Mouse (Mus musculus): ENCODE results near the gene Col25a1.

Gene Col25a1

DNA sequence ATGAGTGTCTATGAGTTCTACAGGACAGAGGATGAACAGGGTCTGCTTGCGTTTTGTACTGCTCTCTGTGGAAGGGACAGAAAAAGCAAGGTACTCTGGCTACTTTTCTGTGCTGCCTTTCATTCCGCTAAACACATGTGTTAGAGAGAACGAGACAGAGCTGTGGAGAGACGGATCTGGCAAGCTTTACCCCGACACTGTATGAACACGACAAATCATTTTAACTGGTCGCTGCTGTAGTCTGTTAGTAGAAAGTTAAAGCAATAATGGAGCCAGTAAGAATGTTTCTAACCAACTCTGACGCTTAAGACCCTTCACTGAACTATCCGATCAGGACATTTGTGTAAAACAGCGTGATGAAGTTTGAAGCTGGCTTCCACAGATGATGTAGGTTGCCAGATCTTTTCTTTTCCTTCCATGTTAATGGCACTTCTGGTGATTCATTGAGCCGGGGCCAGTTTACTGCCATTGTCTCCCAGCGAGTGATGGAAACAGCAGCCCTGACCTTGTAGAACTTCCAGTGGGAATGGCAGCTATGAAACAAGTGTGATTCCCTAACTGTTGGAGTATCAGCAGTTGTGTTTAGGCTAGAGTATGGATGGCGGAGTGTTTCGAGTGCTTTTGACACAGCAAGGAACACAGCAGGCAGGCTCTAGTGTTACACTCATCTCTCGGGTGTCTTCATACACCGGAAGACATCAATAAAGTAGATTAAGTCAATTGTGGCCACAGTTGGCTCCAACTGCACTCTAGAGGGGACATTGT is 437.2 kb downstream of the Col25a1 start:
- no peak for DNase-seq (ENCODE audit: low read depth, low spot score)

DNA sequence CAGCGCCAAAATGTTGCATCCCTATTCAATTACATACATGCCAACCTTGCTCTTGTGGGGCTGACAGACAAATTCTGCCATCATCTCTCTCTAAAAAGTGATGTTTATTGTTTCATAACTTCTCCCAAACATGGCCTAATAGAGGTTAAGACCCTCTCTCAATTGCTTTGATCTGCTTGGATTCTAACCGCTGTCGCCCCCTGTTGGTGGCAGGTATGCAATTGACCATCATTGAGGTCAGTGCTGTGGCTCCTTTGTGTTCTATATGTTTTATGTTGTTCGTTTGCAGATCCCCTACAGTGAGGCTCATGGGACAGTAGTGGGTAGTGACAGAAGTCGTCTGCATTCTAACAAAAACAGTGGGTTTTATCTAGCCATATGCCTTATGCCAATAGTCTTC is 441.9 kb downstream of the Col25a1 start:
- DNase-seq (ENCODE audit: low read depth, low spot score): peak; percentile 7

DNA sequence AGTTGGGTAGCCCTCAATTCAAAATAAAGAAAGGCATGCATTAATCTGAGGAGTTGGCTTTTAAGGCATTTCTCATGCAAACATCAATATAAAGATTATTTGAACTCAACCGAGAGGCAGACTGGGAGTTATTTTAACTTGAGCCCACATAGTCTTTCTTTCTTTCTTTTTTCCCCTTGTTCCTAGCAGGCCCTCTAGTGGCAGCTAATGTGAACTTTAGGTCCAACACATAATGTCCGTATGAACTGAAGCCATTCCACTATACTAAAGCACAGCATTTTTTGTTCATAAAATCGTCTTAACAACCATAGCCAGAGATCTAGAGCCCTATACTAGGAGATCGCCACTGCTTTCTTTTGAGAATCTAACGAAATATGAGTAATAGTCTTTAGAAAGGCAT is 443.4 kb downstream of the Col25a1 start:
- DNase-seq (ENCODE audit: low read depth, low spot score): peak; percentile 14

DNA sequence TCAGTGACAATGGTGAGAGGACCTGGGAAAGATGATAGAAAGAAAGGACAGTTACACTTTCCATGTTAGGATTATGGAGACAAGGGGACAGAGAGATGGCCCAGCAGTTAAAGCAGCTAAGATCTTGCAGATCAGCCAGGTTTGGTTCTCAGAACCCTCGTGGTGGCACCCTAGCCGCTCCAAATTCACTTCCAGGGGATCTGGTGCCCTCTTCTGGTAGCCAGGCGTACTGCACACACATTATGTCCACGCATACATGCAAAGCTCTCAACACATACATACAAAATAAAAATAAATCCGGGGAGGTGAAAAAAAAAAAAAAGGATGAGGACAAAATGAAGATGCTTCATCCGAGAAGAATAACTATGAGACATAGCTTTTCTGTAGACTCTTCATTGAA is 445.4 kb downstream of the Col25a1 start:
- DNase-seq (ENCODE audit: low read depth, low spot score): peak; percentile 23

DNA sequence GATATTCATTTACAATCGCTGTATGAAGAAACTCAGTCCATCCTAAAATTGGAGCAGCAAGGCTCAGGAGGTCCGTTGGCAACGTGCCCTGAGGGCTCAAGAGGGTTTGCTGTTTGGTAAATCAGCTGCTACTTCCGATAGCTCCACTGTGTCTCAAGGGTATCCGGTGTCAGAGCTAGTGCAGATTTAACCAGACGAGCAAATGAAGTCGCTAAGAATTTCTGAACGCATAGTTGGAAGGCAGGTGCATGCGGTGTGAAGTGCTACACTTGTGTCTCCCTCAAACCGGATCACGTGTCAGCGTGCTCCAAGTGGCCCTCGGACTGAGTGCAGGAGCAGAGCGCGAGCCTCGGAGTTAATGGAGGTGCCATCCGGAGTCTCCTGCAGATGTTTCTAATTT is 448.2 kb downstream of the Col25a1 start:
- no peak for DNase-seq (ENCODE audit: low read depth, low spot score)

DNA sequence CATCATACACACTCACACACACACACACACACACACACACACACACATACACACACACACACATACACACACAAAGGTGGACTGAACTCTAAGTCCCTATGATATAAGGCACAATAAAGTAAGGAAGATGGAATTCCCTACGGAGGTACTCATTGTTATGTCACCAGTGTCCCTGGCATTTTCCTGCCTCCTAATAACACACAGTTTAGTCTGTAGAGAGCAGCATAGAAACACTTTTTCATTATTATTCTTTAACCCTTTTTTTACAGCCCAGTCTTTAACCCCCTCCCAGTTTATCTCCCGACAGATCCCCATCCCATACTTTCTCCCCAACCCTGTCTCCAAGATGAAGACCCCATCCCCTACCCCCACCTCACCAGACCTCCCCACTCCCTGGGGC is 450.3 kb downstream of the Col25a1 start:
- no peak for DNase-seq (ENCODE audit: low read depth, low spot score)

DNA sequence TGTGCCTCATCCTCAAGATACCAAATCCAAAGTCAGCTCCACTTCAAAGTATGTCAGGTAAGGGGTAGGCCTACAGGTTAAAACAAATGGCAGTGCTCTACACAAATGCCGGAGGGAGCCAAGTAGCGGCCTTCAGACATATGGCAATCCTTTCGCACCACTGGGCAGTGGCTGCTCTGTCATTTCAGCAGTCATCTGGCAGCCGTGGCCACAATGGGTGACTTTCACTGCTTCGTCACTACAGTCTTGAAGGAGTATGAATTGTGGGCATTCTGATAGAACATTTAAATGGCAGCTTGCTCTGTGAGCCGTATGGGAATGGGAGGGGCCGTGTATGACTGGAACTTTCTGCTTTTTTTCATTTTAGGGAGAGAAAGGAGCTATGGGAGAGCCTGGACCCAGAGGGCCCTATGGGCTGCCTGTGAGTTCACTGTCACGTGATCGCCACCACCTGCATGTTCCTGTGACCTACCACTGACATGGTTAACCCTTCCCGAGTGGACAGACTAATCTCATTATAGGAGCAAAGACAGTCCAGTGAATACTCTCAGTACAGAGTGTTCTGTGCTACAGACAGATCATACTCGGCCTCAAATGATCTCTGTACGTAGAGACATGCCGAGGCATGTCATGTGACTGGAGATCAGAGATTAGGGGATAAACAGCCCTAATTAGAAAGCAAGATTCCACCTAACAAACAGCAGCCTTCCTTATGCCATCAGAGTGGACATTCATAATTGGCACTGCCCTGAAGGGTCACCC is 451.8 kb downstream of the Col25a1 start:
- DNase-seq (ENCODE audit: low read depth, low spot score): no peak

DNA sequence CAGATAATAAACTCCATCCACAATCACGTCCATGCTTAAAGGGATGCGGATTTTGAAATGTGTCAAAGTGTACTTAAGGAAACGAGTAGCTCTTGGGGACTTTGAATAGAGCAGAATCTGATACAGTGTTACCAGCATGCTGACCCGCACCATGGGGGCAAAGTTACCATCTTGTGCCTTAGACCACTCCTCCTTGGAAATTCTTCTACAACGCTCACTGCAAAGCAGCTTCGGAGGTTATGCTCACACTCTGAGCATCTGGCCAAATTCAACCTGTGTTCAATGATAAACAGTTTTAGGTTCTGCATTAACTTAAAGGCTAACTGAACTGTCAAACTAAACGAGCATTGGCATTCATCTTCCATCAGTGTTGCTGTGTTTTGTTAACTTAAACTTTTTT is 452.7 kb downstream of the Col25a1 start:
- no peak for DNase-seq (ENCODE audit: low read depth, low spot score)

DNA sequence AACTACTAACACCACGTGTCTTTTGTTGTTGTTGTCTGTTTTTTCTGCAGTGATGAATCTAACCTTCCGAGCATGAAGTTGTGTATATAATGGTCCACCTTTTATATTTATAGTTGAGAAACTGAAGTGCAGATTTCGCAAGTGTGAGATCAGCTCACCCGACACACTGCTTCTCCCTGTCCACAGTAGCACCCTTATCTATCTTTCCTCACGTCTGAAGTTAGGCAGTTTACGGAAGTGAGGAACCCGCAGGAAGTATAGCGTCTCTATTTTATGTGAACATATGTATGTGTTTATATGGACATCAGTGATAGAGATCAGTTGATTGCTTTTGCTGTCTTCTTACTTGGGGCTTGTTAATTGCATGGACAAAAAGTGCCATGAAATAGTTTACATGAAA is 463.7 kb downstream of the Col25a1 start:
- no peak for DNase-seq (ENCODE audit: low read depth, low spot score)

DNA sequence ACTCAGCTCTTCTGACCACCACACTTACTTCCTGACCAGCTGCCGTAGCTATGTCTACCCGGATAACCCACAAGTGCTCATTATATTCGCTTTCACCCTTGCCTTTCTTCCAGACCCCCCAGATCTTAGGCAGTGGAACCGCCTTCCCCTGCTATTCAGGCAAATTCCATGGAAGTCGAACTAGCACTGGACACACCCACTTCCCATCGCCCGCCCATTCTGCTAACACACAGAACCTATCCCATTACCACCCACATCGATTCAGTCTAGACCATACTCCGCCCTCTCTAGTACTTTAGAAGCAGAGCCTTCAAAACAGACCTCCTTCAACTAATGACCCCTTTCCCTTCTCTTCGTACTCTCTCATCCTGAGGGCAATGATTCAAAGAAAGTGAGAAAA is 470.2 kb downstream of the Col25a1 start:
- no peak for DNase-seq (ENCODE audit: low read depth, low spot score)

DNA sequence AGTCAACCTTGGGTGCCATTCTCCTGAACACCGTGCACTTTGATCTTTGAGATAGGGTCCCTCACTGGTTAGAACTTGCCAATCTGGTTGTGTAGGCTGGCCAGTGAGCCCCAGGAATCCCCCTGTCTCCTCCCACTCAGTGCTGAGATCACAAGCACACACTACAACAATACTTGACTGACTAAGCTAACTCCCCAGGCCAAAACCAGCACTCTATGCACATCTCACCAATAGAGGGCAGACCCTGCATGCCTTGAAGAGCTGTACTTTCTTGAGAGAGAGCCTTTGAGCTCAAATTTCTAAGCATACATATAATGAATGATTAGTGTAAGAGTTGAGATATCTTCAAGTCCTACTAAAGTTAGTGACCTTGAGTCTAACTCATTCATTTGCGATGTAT is 476.6 kb downstream of the Col25a1 start:
- DNase-seq (ENCODE audit: low read depth, low spot score): peak; percentile 20

DNA sequence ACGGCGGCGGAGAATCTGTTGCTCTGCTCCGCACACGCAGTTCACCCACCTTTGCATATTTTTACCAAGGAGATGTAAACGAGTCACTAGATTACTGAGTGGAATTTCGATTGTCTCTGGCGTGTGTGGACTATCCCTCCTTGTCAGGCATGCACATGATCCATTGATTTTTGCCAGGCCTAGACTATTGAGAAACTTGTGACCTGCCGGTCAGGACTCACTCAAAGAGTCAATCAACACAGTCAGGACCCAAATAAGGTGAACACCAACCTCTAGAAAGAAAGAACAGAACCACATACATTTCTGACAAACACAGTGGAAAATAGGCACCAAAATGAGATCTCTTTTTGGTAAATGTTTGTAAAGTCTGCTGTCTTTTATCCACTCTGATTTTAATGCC is 483.1 kb downstream of the Col25a1 start:
- DNase-seq (ENCODE audit: low read depth, low spot score): no peak

DNA sequence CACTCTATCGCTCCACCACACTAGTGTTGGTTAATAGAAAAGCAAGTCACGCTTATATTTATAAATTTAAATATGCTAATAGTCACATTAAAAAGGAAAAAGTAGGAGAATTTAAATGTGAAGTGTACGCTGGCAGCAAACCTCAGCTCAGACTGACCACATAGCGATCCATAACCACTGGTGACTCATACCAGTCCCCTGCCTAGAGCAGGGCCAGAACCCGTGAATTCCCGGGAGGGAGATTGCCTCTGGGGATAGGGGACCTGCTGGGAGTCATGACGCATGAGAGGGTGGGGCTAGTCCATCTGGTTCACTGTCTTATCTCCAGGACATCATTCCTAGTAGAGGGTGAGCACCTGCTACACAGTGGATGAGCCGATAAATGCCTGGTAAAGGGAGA is 484.3 kb downstream of the Col25a1 start:
- DNase-seq (ENCODE audit: low read depth, low spot score): no peak

DNA sequence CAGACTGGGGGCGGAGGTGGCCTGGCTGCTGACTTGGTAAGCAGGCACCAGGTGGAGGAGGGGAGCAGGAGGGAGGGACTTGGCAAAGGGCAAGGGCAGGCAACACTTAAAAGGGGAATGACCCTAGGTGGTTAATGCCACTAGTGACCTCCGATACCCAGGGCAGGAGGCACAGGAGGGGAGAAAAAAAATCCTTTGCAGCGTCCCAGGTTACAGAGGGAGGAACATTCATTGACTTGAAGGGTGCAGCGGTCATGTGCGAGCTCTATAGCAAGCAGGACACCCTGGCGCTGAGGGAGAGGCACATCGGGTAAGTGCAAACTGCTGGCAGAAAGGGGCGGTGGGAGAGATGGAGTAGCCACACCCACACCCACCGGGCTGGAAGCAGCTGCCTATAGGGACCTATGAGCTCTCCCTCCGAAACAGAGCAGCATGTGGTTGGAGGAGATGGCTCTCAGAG is 486.2 kb downstream of the Col25a1 start, which contains the start of gene Etnppl:
Gene Etnppl, plus strand, starts transcription at position 10 of the 460 bp plus-strand sequence.
- DNase-seq (ENCODE audit: low read depth, low spot score): no peak

DNA sequence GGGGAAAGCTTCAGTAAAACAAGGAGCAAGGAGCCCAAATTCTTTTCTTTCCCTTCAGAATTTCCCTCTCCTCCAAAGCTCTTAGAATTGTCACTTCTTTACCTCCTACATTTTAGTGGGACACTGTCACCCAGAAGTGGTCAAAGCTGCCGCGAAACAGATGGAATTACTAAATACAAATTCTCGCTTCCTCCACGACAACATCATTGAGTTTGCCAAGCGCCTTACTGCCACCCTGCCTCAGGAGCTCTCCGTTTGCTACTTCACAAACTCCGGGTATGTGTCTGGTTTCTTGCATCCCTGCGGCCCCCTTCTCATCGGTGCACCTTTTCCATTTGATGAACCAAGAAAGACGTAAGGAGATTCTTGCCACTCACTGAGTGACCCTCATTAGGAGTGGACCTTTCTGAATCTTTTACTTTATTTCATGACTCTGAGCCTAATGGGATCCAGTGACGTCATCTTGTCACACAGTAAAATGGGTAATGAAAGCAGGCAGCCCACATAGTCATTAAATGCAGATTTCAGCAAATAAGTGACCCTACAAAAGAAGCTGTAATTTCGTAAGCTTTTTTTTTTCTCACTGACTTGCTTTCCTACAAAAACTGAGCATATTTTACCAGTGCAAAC is 489.3 kb downstream of the Col25a1 start:
- DNase-seq (ENCODE audit: low read depth, low spot score): no peak

DNA sequence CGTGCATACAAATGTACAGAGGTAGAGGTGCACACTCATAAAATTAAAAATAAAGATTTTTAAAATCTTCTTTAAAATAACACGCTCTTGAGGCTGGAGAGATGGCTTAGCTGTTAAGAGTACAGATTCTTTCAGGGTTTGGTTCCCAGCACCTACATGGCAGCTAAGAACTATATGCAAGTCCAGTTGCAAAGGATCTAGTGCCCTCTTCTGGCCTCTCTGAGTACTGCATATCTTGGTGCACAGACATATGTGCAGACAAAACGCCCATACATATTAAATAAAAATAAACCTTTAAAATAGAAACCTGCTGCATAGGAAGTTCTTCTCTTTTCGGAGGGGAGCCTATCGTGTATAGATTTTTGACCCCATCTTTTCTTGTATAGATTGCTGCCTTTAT is 497.1 kb downstream of the Col25a1 start:
- DNase-seq (ENCODE audit: low read depth, low spot score): peak; percentile 18

DNA sequence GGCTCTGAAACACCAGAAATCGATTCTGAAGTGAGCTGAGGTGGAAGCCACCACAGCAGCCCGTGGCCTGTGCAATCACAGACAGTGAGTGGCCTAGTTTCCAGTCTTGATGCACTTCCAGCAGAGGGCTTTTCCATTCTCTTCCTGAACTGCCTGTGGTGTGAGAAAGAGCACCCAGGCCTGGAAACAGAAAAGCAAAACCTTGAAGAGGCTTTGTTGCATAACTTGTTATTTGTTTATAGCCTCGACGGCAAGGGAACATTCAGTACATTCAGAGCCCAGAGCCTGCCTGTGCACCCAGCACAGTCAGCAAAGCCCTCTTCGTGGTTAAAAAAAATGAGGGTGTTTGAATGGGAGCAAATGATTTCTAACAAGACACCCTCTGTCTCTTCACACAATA is 502.6 kb downstream of the Col25a1 start:
- no peak for DNase-seq (ENCODE audit: low read depth, low spot score)

DNA sequence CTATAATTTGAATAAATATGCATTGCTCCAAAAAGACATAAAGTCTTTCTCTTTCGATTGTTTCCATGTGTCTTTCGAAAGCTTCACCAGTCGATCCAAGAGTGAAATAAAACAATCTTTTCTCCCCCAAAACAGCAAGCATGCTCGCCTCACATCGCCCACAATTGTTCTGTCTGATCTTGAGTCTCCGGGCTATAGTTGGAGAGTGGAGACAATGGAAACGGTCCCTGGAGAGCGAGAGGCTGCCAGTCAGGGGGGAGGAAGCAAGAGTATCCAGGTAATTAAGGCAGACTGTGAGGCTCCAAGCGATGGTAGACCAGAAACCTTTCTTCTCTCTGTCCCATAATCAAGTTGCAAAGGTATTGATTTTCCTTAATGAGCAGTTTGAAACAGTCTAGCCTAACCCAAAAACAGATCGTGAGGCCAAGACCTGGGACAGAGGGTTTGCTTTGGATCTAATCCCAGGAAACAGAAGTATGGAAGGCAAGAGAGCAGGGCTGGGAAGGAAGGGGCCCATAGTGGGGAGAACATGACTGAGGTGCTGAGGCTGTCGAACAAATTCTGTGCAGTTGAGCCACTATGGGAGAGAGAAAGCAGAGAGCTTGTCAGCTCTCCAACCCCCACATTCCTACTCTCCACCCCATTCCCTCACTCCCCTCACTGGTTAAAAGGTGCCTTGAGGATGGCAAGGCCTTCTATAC is 515.0 kb downstream of the Col25a1 start:
- DNase-seq (ENCODE audit: low read depth, low spot score): no peak

Measured in CD4-positive, CD25-positive, alpha-beta regulatory T cell, adult 2 months (primary cell).